In genomic region chr2:181071706-181072402, GRCm38 (mm10) we compare ENCODE assay signal across 7 mouse cellular contexts. TPM values are rescaled to one million over a fixed set of nuclear protein-coding genes. Genes with fewer than 3 reads are reported as not detected.
DNase-seq lines count a peak whose midpoint lies in the region; ATAC-seq and TF ChIP-seq lines count a peak whose summit lies in the region.

No protein-coding gene starts in this region.

- no peak overlapping the region for H3K4me2 ChIP-seq in limb, embryonic 11.5 days (ENCODE audit: low read depth, severe bottlenecking)
- no peak overlapping the region for H3K4me2 ChIP-seq in midbrain, embryonic 16.5 days (ENCODE audit: low read length)

- peak; percentile 94 for TF ChIP-seq CTCF in kidney, adult 2 months (conservative IDR thresholded peaks at IDR 0.05; ENCODE audit: insufficient read depth, insufficient read length, low read depth, low read length)

- no peak for ATAC-seq in limb, embryonic 11.5 days (ENCODE audit: insufficient number of reproducible peaks, low FRiP score, low TSS enrichment, low read depth)
- ATAC-seq in midbrain, embryonic 16.5 days: peak; percentile 71

- no peaks in the 10 kb centered on the region for H3K4me1 ChIP-seq in kidney, adult 2 months (ENCODE audit: control insufficient read depth, insufficient read depth, low read length)
- H3K4me1 ChIP-seq in limb, embryonic 11.5 days (ENCODE audit: control insufficient read depth, insufficient read depth, low read length): no peaks in the 10 kb centered on the region
- no peaks in the 10 kb centered on the region for H3K4me1 ChIP-seq in midbrain, embryonic 16.5 days (ENCODE audit: control insufficient read depth, insufficient read depth, low read length)

- H3K36me3 ChIP-seq in kidney, adult 2 months (ENCODE audit: control insufficient read depth, insufficient read depth, low read length): no peaks in the 10 kb centered on the region
- H3K36me3 ChIP-seq in limb, embryonic 11.5 days (ENCODE audit: control insufficient read depth, insufficient read depth, low read length): no peaks in the 10 kb centered on the region
- H3K36me3 ChIP-seq in midbrain, embryonic 16.5 days (ENCODE audit: control insufficient read depth, insufficient read depth, low read length): no peaks in the 10 kb centered on the region

- no peak overlapping the region for H3K27ac ChIP-seq in kidney, adult 2 months (ENCODE audit: insufficient read depth, low read depth, low read length)
- no peak overlapping the region for H3K27ac ChIP-seq in limb, embryonic 11.5 days (replicated peaks; ENCODE audit: low read depth, low read length)
- H3K27ac ChIP-seq in midbrain, embryonic 16.5 days (ENCODE audit: low read length): no peak overlapping the region

- whole genome bisulfite sequencing in kidney, adult 2 months: 56% methylated on average over 7 of the region's 7 CpGs
- 56% methylated on average over 7 of the region's 7 CpGs for whole genome bisulfite sequencing in limb, embryonic 11.5 days
- WGBS in midbrain, embryonic 16.5 days: 61% methylated on average over 7 of the region's 7 CpGs

- no peak overlapping the region for H3K4me3 ChIP-seq in kidney, adult 2 months (ENCODE audit: insufficient read depth, low read depth, low read length)
- no peak overlapping the region for H3K4me3 ChIP-seq in limb, embryonic 11.5 days (ENCODE audit: low read depth, low read length)
- no peak overlapping the region for H3K4me3 ChIP-seq in midbrain, embryonic 16.5 days (ENCODE audit: low read depth, low read length)

- no peaks in the 10 kb centered on the region for H3K27me3 ChIP-seq in kidney, adult 2 months (replicated peaks; ENCODE audit: control insufficient read depth, insufficient read depth, low read length)
- H3K27me3 ChIP-seq in limb, embryonic 11.5 days (ENCODE audit: control insufficient read depth, insufficient read depth, low read length): no peaks in the 10 kb centered on the region
- H3K27me3 ChIP-seq in midbrain, embryonic 16.5 days (ENCODE audit: control insufficient read depth, insufficient read depth, low read depth, low read length): no peaks in the 10 kb centered on the region

- no peak for TF ChIP-seq POLR2A in kidney, adult 2 months (IDR thresholded peaks at IDR 0.05; ENCODE audit: low read depth, low read length)

- H3K9ac ChIP-seq in limb, embryonic 11.5 days (ENCODE audit: low read length): no peak overlapping the region
- H3K9ac ChIP-seq in midbrain, embryonic 16.5 days (ENCODE audit: low read depth, low read length): no peak overlapping the region

- peak; percentile 78 to 94 for DNase-seq in adrenal gland, adult (ENCODE audit: inconsistent age in 2 of 2, low spot score in 1 of 2)
- peak; percentile 88 to 94 for DNase-seq in cerebellum, postnatal 36 days
- DNase-seq in gastrocnemius, adult 8-10 months (ENCODE audit: low spot score in 2 of 2): peak; percentile 62 to 69
- DNase-seq in kidney, adult 2 months: peak; percentile 86
- peak; percentile 91 for DNase-seq in limb, embryonic 11.5 days (ENCODE audit: low spot score)
- DNase-seq in spleen, postnatal 10 days (ENCODE audit: low spot score in 2 of 2): peak; percentile 58 to 76

- no peaks in the 10 kb centered on the region for H3K9me3 ChIP-seq in limb, embryonic 11.5 days (ENCODE audit: control insufficient read depth, low read length)
- H3K9me3 ChIP-seq in midbrain, embryonic 16.5 days (replicated peaks; ENCODE audit: control insufficient read depth, low read length, poor library complexity, severe bottlenecking): no peaks in the 10 kb centered on the region

RNA-seq across cellular contexts. Expression of gene Chrna4, which starts 28.5 kb away (rescaled TPM):
- under 1 TPM in 2 of 4 experiments, not detected in 2; 0.09 to 0.15 TPM for total RNA-seq in gastrocnemius, adult 8-10 months (2022)
- polyA plus RNA-seq in kidney, adult 2 months (2012; rRNA removed): 37.8 and 42.6 TPM in 2 replicates
- polyA plus RNA-seq in limb, embryonic 11.5 days (2014; fragmentation: Nextera tagmentation; extraction: Ambion mirVana): 0.95 and 2.8 TPM in 2 replicates
- polyA plus RNA-seq in midbrain, embryonic 16.5 days (2015; fragmentation: Nextera tagmentation; extraction: Ambion mirVana): 46.9 and 48.3 TPM in 2 replicates

Comparison
In these comparisons a context has a peak if more than half of its experiments do, and no peak if none do; other contexts are left out.
1. RNA of gene Chrna4, which starts 28.5 kb away (polyA plus RNA-seq): 46.9 to 48.3 TPM in midbrain, embryonic 16.5 days and 37.8 to 42.6 TPM in kidney, adult 2 months; 0.95 to 2.8 TPM in limb, embryonic 11.5 days; every median in the first group is over 10 times any median in the second.
2. Peak in every context shown above with its lines, with median percentiles within 50 percentile points of each other: DNase-seq.